Mouse (Mus musculus): ENCODE data around the gene Heatr6. TPM values are rescaled to one million over a fixed set of nuclear protein-coding genes. Genes with fewer than 3 reads are reported as not detected.

Heatr6 gene
- polyA plus RNA-seq, 1 experiment: 17.5 TPM

DNA sequence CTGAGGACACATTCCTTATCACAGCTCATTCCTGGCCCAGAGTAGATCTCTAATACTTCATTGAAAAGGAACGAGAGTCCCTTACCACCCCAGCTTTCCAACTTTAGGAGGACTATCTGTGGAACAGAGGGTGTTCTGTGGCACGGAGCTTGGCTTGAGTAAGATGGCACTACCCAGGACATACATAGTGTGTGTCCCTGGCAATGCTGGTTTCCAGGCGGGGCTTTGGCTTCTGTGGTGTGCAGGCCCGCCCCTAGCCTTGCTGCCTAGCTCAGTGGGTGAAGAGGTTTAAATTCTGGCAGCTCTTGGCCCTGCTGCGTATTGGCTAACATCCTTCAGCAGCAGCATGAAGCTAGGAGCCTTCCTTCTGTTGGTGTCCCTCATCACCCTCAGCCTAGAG is 6.8 kb upstream of the Heatr6 start, which contains the start of gene Wfdc21:
Gene Wfdc21 (plus strand): TSS at position 260 of the 400 bp plus-strand sequence.
- Histone ChIP-seq H3K27ac (ENCODE audit: insufficient read depth, low read depth, low read length) (no peak within 1 kb of the TSS), H3K4me3 (ENCODE audit: insufficient read depth, low read length) (no peak within 1 kb of the TSS), H3K4me1 (ENCODE audit: control insufficient read depth, insufficient read depth, low read length) (peaks cover 36% of the 10 kb centered on the region)
- TF ChIP-seq CTCF (IDR thresholded peaks at IDR 0.05; ENCODE audit: low read depth, low read length): no peak
- no peak for TF ChIP-seq POLR2A (IDR thresholded peaks at IDR 0.05; ENCODE audit: borderline replicate concordance, low read depth, low read length)

DNA sequence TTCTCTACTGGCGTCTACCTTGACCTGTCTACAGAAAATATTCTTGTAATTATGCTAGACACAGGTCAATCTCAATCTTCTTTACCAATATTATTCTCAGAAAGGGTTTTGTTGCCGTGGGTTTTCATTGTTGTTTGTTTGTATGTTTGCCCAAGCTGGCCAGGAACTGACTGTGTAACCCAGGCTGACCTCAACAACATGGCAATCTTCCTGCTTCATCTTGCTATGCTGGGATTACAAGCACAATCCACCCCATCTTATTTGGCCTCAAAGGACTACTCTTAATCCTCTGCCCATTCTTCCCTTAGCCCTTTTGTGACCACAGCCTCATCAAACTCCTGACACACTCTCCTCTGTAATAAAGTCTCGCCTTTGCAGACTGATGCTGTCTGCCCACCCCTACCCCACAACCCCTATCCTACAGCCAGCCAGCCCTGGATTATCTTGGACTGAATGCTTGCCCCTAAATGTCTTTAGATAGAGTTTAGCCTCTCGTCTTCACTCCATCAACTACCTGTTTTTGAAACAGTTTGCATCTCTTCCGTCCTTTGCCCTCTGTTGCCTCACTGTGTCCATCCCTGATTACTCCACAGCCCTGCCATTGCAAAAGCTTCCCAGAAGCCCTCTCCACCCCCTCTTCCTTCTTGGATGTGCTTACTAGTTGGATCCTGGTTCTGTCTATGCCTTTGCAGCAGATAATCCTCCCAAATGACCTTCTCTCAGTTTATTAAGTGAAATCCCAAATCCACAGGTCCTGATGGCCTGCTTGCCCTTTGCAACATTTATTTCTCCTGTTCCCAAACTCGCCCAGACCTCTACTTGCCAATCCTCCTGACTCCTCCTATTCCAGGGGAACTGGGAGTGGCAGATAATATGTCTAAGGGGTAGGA is 5.9 kb upstream of the Heatr6 start:
- Histone ChIP-seq H3K27ac (ENCODE audit: insufficient read depth, low read depth, low read length) (no peak overlapping the region), H3K4me1 (ENCODE audit: control insufficient read depth, insufficient read depth, low read length) (peaks cover 35% of the 10 kb centered on the region), H3K4me3 (ENCODE audit: insufficient read depth, low read length) (no peak overlapping the region)
- TF ChIP-seq POLR2A (IDR thresholded peaks at IDR 0.05; ENCODE audit: borderline replicate concordance, low read depth, low read length) (no peak), CTCF (IDR thresholded peaks at IDR 0.05; ENCODE audit: low read depth, low read length) (no peak)

DNA sequence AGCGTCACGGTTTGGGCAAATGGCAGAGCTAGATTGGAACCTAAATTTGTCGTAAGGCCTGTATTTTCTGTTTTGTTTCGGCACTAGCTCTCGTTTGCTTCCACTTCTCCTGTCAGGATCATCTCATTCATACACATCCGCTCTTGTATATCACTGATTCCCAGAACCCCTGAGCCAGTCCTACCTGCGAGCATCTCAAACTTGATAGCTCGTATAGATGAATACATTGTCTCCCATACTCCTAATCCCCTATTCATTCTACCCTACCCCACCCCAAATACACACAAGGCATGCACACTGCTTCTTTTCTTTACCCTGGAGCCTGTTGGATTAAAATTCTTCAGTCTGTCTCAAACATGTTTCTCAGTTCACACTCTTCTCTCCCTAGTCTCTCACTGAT is 731 bp downstream of the Heatr6 start:
- Histone ChIP-seq H3K4me3 (ENCODE audit: insufficient read depth, low read length) (peak overlapping the region; percentile 87), H3K27ac (ENCODE audit: insufficient read depth, low read depth, low read length) (peak overlapping the region; percentile 80), H3K4me1 (ENCODE audit: control insufficient read depth, insufficient read depth, low read length) (peaks cover 3% of the 10 kb centered on the region; the same call in 1 of the 2 replicates)
- TF ChIP-seq POLR2A (IDR thresholded peaks at IDR 0.05; ENCODE audit: borderline replicate concordance, low read depth, low read length) (no peak), CTCF (IDR thresholded peaks at IDR 0.05; ENCODE audit: low read depth, low read length) (no peak)

DNA sequence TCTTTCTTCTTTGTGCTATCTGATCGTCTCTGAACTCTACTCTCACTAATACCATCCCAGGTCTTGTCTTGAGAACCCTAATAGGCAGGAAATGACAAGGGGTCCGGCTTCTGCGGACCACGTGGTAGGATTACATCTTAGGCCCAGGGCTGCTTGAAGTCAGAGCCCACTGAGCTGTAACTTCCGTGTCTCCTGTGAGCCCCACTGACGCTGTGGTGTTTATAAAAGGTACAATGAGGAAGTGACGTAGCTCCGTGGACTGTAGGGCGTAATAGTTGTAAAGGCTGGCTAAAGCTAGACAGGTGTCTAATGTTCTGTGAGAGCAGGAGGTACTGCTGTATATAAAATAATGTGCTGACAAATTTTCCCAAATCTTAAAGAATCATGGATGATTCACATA is 13.8 kb downstream of the Heatr6 start:
- TF ChIP-seq POLR2A (IDR thresholded peaks at IDR 0.05; ENCODE audit: borderline replicate concordance, low read depth, low read length): no peak
- no peak for TF ChIP-seq CTCF (IDR thresholded peaks at IDR 0.05; ENCODE audit: low read depth, low read length)
- H3K27ac ChIP-seq (ENCODE audit: insufficient read depth, low read depth, low read length): no peak overlapping the region
- H3K4me3 ChIP-seq (ENCODE audit: insufficient read depth, low read length): no peak overlapping the region
- H3K4me1 ChIP-seq (ENCODE audit: control insufficient read depth, insufficient read depth, low read length): no peaks in the 10 kb centered on the region

DNA sequence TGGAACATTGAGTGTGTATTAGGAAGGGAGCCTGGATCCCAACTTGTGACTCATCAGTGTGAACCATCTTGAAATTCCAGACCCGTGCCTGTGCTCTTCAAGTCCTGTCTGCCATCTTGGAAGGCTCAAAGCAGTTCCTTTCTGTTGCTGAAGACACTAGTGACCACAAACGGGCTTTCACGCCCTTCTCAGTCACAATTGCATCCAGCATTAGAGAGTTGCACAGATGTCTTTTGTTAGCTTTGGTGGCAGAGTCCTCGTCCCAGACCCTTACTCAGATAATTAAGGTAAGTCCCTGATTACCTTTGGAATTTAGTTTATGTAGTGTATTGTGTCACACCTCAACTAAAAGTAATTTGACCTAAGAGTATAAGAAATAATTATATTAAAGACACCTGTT is 15.5 kb downstream of the Heatr6 start:
- TF ChIP-seq POLR2A (IDR thresholded peaks at IDR 0.05; ENCODE audit: borderline replicate concordance, low read depth, low read length) (no peak), CTCF (IDR thresholded peaks at IDR 0.05; ENCODE audit: low read depth, low read length) (no peak)
- no peak overlapping the region for H3K27ac ChIP-seq (ENCODE audit: insufficient read depth, low read depth, low read length)
- no peak overlapping the region for H3K4me3 ChIP-seq (ENCODE audit: insufficient read depth, low read length)
- H3K4me1 ChIP-seq (ENCODE audit: control insufficient read depth, insufficient read depth, low read length): no peaks in the 10 kb centered on the region

DNA sequence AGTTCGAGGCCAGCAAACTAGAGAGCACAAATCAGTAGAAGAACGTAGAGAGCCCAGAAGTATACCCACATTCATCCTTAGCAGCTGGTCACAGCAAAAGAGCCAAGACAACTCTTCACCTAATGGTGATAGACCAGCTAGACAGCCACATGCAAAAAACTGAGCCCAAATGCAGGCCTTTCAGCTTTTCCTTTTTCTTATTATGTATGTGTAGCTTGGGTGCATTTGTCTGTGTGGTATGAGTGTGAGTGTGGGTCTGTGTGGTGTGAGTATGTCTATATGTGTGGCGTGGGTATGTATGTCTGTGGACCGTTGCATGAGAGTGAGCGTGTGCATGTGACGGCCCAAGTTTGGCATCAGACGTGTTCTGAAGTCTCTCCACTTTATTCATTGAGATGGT is 17.5 kb downstream of the Heatr6 start:
- Histone ChIP-seq H3K27ac (ENCODE audit: insufficient read depth, low read depth, low read length) (no peak overlapping the region), H3K4me1 (ENCODE audit: control insufficient read depth, insufficient read depth, low read length) (no peaks in the 10 kb centered on the region), H3K4me3 (ENCODE audit: insufficient read depth, low read length) (no peak overlapping the region)
- TF ChIP-seq POLR2A (IDR thresholded peaks at IDR 0.05; ENCODE audit: borderline replicate concordance, low read depth, low read length) (no peak), CTCF (IDR thresholded peaks at IDR 0.05; ENCODE audit: low read depth, low read length) (no peak)

DNA sequence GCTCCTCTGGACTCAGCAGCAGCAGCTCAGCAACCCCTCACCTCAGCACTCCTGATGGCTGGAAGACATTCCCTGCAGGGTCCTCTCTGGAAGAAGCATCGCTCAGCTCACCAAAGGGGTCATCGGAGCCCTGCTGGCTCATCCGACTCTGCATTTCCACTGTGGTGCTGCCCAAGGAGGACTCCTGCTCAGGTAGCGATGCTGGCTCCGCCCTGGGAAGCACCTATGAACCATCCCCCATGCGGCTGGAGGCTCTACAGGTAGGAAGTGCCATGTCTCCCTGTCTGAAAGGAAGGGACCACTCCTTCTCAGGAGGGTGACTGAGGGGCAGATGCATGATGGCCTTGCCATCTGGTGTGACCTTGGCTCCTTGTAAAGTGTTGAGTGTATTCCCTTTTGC is 18.8 kb downstream of the Heatr6 start:
- no peak overlapping the region for H3K27ac ChIP-seq (ENCODE audit: insufficient read depth, low read depth, low read length)
- H3K4me3 ChIP-seq (ENCODE audit: insufficient read depth, low read length): no peak overlapping the region
- H3K4me1 ChIP-seq (ENCODE audit: control insufficient read depth, insufficient read depth, low read length): no peaks in the 10 kb centered on the region
- TF ChIP-seq POLR2A (IDR thresholded peaks at IDR 0.05; ENCODE audit: borderline replicate concordance, low read depth, low read length): no peak
- TF ChIP-seq CTCF (IDR thresholded peaks at IDR 0.05; ENCODE audit: low read depth, low read length): no peak

DNA sequence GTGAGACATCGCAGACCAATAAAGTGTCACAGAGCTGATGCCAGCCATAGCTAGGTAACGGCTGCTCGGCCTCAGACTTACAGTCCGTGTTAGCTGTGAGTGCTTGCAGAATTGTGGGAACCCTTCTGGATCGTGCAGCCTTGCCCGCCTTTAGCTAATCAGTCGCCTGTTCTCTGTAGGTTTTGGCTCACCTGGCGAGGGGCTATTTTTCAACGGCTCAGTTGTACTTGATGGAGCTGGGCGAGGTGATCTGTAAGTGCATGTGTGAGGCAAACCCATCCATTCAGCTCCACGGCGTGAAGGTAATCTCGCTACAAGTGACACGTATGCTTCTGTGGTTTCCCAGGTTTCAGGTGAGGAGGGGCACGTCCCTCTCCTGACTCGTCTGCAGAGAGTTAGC is 20.2 kb downstream of the Heatr6 start:
- no peak overlapping the region for H3K4me3 ChIP-seq (ENCODE audit: insufficient read depth, low read length)
- TF ChIP-seq POLR2A (IDR thresholded peaks at IDR 0.05; ENCODE audit: borderline replicate concordance, low read depth, low read length) (no peak), CTCF (IDR thresholded peaks at IDR 0.05; ENCODE audit: low read depth, low read length) (no peak)
- no peak overlapping the region for H3K27ac ChIP-seq (ENCODE audit: insufficient read depth, low read depth, low read length)
- no peaks in the 10 kb centered on the region for H3K4me1 ChIP-seq (ENCODE audit: control insufficient read depth, insufficient read depth, low read length)

DNA sequence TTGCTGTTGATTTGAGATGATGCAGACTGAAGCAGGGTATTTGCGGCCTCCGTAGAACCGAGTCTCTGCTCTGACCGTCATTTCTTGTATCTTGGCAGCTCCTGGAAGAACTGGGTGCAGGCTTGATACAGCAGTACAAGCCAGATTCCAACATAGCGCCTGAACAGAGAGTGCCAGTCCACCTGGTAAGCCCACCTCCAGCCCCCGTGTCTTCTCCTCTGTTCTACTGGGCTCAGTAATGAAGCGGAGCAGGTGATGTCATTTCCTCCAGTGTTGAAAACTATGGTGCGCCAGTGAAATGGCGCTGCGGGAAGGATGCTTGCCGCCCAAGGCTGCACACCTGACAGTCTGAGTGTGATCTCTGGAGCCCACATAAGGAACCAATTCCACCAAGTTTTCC is 20.8 kb downstream of the Heatr6 start:
- Histone ChIP-seq H3K27ac (ENCODE audit: insufficient read depth, low read depth, low read length) (no peak overlapping the region), H3K4me3 (ENCODE audit: insufficient read depth, low read length) (no peak overlapping the region), H3K4me1 (ENCODE audit: control insufficient read depth, insufficient read depth, low read length) (no peaks in the 10 kb centered on the region)
- TF ChIP-seq CTCF (IDR thresholded peaks at IDR 0.05; ENCODE audit: low read depth, low read length) (no peak), POLR2A (IDR thresholded peaks at IDR 0.05; ENCODE audit: borderline replicate concordance, low read depth, low read length) (no peak)

DNA sequence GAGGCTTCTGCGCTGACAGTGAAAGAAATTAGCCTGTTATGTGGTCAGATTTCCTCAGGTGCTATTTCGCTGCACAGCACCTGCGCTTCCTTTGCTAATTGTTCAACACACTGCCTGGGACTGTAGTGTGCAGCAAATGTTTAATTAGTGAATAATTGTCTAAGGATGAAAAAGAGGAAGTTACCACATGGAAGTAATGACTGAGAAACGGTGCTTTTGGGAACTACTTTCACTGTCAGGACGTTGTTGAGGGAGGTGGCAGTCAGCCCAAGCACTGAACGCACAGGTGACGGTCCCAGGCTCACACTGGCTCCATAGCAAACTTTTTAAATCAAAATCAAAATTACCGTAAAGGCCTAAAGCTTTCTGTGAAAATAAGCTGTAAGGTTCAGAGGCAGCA is 23.3 kb downstream of the Heatr6 start:
- Histone ChIP-seq H3K4me3 (ENCODE audit: insufficient read depth, low read length) (no peak overlapping the region), H3K27ac (ENCODE audit: insufficient read depth, low read depth, low read length) (no peak overlapping the region), H3K4me1 (ENCODE audit: control insufficient read depth, insufficient read depth, low read length) (no peaks in the 10 kb centered on the region)
- TF ChIP-seq POLR2A (IDR thresholded peaks at IDR 0.05; ENCODE audit: borderline replicate concordance, low read depth, low read length) (no peak), CTCF (IDR thresholded peaks at IDR 0.05; ENCODE audit: low read depth, low read length) (no peak)

All from bone marrow macrophage, adult 2 months (primary cell).